Mouse (Mus musculus) heart, embryonic 11.5 days (tissue): ENCODE data around the gene Sclt1. TPM values are rescaled to one million over a fixed set of nuclear protein-coding genes. Genes with fewer than 3 reads are reported as not detected.

ENCODE experiments used
- ATAC-seq: fragments of 200-750 bp; cut with Nextera tagmentation; replicated peaks from 2 replicates; pipeline ENCODE4 v1.8.0; 2017; ENCODE audit warnings: moderate library complexity; ENCODE audit not compliant: insufficient number of reproducible peaks, low FRiP score, low TSS enrichment
- H3K27ac ChIP-seq: fragments of 300-500 bp; sonication (generic); 2 replicates; pipeline ENCODE4 v1.5.1; 2014; ENCODE audit warnings: mild to moderate bottlenecking, low read depth, low read length
- H3K27me3 ChIP-seq: fragments of 300-500 bp; sonication (generic); 2 replicates; pipeline ENCODE4 v1.6.1; 2014; ENCODE audit warnings: mild to moderate bottlenecking, low read length, mixed read lengths; ENCODE audit not compliant: control insufficient read depth, insufficient read depth
- H3K36me3 ChIP-seq: fragments of 300-500 bp; sonication (generic); 2 replicates; pipeline ENCODE4 v1.6.1; 2014; ENCODE audit warnings: mild to moderate bottlenecking, low read length, moderate library complexity, mixed read lengths; ENCODE audit not compliant: control insufficient read depth, insufficient read depth
- H3K4me1 ChIP-seq: fragments of 300-500 bp; sonication (generic); 2 replicates; pipeline ENCODE4 v1.6.1; 2014; ENCODE audit warnings: low read length; ENCODE audit not compliant: control insufficient read depth, insufficient read depth
- H3K4me2 ChIP-seq: fragments of 300-500 bp; sonication (generic); 2 replicates; pipeline ENCODE4 v1.6.1; 2014; ENCODE audit warnings: mild to moderate bottlenecking, moderate library complexity
- H3K4me3 ChIP-seq: fragments of 300-500 bp; sonication (generic); 2 replicates; pipeline ENCODE4 v1.5.1; 2014; ENCODE audit warnings: low read depth, low read length
- H3K9ac ChIP-seq: fragments of 300-500 bp; sonication (generic); 2 replicates; pipeline ENCODE4 v1.6.1; 2014; ENCODE audit warnings: mild to moderate bottlenecking, low read depth, low read length, moderate library complexity
- H3K9me3 ChIP-seq: fragments of 300-500 bp; sonication (generic); replicated peaks from 2 replicates; pipeline ENCODE4 v1.6.1; 2016; ENCODE audit warnings: low read length; ENCODE audit not compliant: control insufficient read depth
- WGBS: fragments of 180-500 bp; shearing (Covaris S2); extraction: QIAGEN DNeasy Blood & Tissue Kit; methylation state at CpG from one replicate; pipeline ENCODE4 v1.1.7; 2014; ENCODE audit not compliant: insufficient replicate concordance; 5-methylcytosine and 5-hydroxymethylcytosine counted together
- polyA plus RNA-seq: library from polyadenylated mRNA; unstranded; fragments of >200 nt; fragmentation: Nextera tagmentation; extraction: Ambion mirVana; gene quantifications from 2 replicates; pipeline ENCODE4 v1.2.1, GENCODE M21; 2014

The Sclt1 gene
- polyA plus RNA-seq, 1 experiment from 2014 or later = 12.1 TPM

- Histone ChIP-seq H3K4me1 (peaks cover under 1% of the 10 kb centered on the region; the same call in 1 of the 2 replicates), H3K9ac (no peak overlapping the region), H3K4me2 (no peak overlapping the region), H3K4me3 (no peak overlapping the region), H3K27ac (no peak overlapping the region), H3K27me3 (no peaks in the 10 kb centered on the region), H3K9me3 (no peaks in the 10 kb centered on the region), H3K36me3 (peaks cover 13% of the 10 kb centered on the region)
- WGBS = 78% methylated on average over 9 of the region's 9 CpGs
- no peak for ATAC-seq
Observed at GRCm38 (mm10) chr3:41594097-41594879, 148.0 kb downstream of the Sclt1 start.

GRCm38 (mm10) chr3:41592805-41593204 is 149.5 kb downstream of the Sclt1 start:
- WGBS = 78% methylated on average over 7 of the region's 7 CpGs

GRCm38 (mm10) chr3:41591651-41592170 is 150.6 kb downstream of the Sclt1 start:
- Histone ChIP-seq H3K4me3 (no peak overlapping the region), H3K4me1 (peaks cover 14% of the 10 kb centered on the region; the same call in 1 of the 2 replicates), H3K9ac (no peak overlapping the region), H3K27ac (no peak overlapping the region), H3K36me3 (peaks cover 12% of the 10 kb centered on the region), H3K27me3 (no peaks in the 10 kb centered on the region), H3K9me3 (no peaks in the 10 kb centered on the region), H3K4me2 (no peak overlapping the region)
- ATAC-seq = no peak
- WGBS = 83% methylated on average over 14 of the region's 14 CpGs

More at GRCm38 (mm10) chr3:41592805-41593204, 149.5 kb downstream of the Sclt1 start:
- no peak overlapping the region for H3K4me2 ChIP-seq
- H3K27ac ChIP-seq = no peak overlapping the region
- peaks cover 4% of the 10 kb centered on the region; the same call in 1 of the 2 replicates for H3K4me1 ChIP-seq
- H3K9me3 ChIP-seq = no peaks in the 10 kb centered on the region
- H3K36me3 ChIP-seq = peaks cover 13% of the 10 kb centered on the region
- ATAC-seq = no peak
- H3K4me3 ChIP-seq = no peak overlapping the region
- H3K9ac ChIP-seq = no peak overlapping the region
- no peaks in the 10 kb centered on the region for H3K27me3 ChIP-seq

DNA sequence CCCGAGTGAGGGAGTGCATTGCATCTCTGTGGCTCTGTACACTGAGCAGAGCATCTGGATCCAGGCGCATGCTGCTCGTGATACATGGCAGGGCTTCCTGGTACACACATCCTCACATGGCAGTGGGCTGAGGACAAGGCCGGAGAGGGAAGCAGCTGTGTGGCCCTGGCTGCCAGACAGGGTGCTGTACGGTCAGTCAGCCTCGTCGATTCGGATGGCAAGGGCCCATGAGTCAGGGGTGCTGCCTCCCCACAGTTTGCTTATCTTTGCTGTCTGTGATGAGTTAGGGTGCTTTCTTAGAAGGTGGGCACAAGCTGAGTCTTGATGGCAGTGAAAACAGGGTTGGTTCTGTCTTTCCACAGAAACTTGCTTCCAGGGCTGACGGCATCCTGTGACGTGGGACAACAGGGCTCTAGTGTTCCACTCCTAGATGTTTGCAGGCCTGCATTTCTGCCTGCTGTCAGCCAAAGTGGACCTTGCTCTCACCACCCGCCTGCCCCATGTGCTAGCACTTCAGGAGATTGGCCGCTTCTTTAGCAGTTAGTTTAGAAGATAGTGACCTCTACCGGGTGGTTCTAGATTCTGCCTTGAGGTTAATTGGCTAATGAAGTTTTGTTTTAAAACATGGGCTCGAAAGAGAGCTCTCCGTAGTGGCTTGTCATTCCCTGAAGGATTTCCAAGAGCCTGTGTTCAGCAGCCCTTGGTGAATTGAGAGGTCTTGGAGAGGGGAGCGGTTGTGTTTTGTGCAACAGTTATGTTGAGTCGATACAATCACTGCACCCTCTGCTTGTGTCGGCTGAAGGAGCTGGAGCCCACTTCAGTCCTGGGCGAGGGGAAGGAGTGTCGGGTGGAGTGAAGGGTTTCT is 151.4 kb downstream of the Sclt1 start:
- 72% methylated on average over 20 of the region's 20 CpGs for WGBS

GRCm38 (mm10) chr3:41589988-41590387 is 152.3 kb downstream of the Sclt1 start:
- Histone ChIP-seq H3K4me2 (no peak overlapping the region), H3K9me3 (no peaks in the 10 kb centered on the region), H3K4me1 (peaks cover 14% of the 10 kb centered on the region; the same call in 1 of the 2 replicates), H3K36me3 (peaks cover 7% of the 10 kb centered on the region; the same call in 1 of the 2 replicates), H3K4me3 (no peak overlapping the region), H3K27ac (no peak overlapping the region), H3K9ac (no peak overlapping the region), H3K27me3 (no peaks in the 10 kb centered on the region)
- 68% methylated on average over 4 of the region's 4 CpGs for WGBS
- ATAC-seq = no peak

More for the DNA sequence above, 151.4 kb downstream of the Sclt1 start:
- Histone ChIP-seq H3K4me1 (peaks cover 14% of the 10 kb centered on the region; the same call in 1 of the 2 replicates), H3K4me3 (no peak overlapping the region), H3K27me3 (no peaks in the 10 kb centered on the region), H3K4me2 (no peak overlapping the region), H3K9ac (no peak overlapping the region), H3K27ac (no peak overlapping the region; the same call in 1 of the 2 replicates), H3K9me3 (no peaks in the 10 kb centered on the region), H3K36me3 (peaks cover 7% of the 10 kb centered on the region; the same call in 1 of the 2 replicates)
- no peak for ATAC-seq

GRCm38 (mm10) chr3:41589246-41589914 is 152.9 kb downstream of the Sclt1 start:
- H3K4me2 ChIP-seq = no peak overlapping the region
- no peak overlapping the region for H3K4me3 ChIP-seq
- peaks cover 7% of the 10 kb centered on the region; the same call in 1 of the 2 replicates for H3K36me3 ChIP-seq
- H3K9me3 ChIP-seq = no peaks in the 10 kb centered on the region
- no peak overlapping the region for H3K27ac ChIP-seq
- H3K27me3 ChIP-seq = no peaks in the 10 kb centered on the region
- 86% methylated on average over 19 of the region's 19 CpGs for WGBS
- peaks cover 14% of the 10 kb centered on the region; the same call in 1 of the 2 replicates for H3K4me1 ChIP-seq
- ATAC-seq = no peak
- no peak overlapping the region for H3K9ac ChIP-seq

DNA sequence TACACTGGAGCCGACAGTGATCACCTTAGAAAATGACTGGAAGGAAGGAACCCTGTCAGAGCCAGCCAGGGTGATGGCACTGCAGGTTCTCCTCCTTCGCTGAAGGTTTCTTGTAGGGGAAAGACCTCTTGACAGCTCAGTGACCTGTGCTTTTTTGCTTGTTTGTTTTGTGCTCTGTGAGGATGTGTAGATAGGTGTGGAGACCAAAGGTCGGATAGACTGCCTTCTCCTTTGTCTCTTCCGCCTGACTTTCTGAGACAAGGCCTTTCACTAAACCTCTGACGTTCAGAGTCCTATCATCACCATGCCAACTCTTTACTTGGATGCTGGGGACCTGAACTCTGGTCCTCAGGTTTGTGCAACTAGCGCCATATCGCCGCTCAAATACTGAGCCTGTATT is 153.8 kb downstream of the Sclt1 start:
- no peak for ATAC-seq
- Histone ChIP-seq H3K27ac (no peak overlapping the region), H3K4me1 (peaks cover 16% of the 10 kb centered on the region)

DNA sequence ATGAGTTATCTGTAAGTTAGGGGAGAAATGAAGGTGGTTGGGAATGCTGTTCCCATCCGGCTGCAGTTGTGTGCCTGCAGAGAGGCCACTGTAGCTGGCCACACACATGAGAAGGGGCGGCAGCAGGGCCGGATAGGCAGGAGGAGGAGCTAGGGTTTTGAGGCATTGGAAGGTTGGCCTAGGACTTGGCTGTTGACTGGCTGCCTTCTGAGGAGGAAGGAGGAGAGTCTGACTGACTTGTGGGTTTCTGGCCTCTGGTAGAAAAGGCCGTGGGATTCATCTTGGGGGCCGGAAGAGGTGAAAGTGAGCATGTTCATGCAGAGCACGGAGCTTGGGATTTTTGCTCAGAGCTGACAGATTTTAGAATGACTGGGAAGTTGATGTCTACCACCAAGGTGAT is 154.7 kb downstream of the Sclt1 start:
- Histone ChIP-seq H3K4me2 (no peak overlapping the region), H3K4me1 (peaks cover 21% of the 10 kb centered on the region), H3K9ac (no peak overlapping the region), H3K4me3 (no peak overlapping the region), H3K9me3 (no peaks in the 10 kb centered on the region), H3K27me3 (no peaks in the 10 kb centered on the region), H3K36me3 (no peaks in the 10 kb centered on the region), H3K27ac (no peak overlapping the region)
- WGBS = 48% methylated on average over 6 of the region's 6 CpGs
- ATAC-seq = no peak

More for the DNA sequence above, 153.8 kb downstream of the Sclt1 start:
- 81% methylated on average over 8 of the region's 8 CpGs for WGBS
- Histone ChIP-seq H3K4me3 (no peak overlapping the region), H3K4me2 (no peak overlapping the region), H3K27me3 (no peaks in the 10 kb centered on the region), H3K36me3 (0 out of 2 replicates have a peak, but pooled peaks cover under 1% of the 10 kb centered on the region), H3K9me3 (no peaks in the 10 kb centered on the region), H3K9ac (no peak overlapping the region)
